Mouse (Mus musculus): ENCODE measurements around the gene Ccdc13. TPM values are rescaled to one million over a fixed set of nuclear protein-coding genes. Genes with fewer than 3 reads are reported as not detected.

Ccdc13 gene
- polyA plus RNA-seq, 1 experiment, result not detected

DNA sequence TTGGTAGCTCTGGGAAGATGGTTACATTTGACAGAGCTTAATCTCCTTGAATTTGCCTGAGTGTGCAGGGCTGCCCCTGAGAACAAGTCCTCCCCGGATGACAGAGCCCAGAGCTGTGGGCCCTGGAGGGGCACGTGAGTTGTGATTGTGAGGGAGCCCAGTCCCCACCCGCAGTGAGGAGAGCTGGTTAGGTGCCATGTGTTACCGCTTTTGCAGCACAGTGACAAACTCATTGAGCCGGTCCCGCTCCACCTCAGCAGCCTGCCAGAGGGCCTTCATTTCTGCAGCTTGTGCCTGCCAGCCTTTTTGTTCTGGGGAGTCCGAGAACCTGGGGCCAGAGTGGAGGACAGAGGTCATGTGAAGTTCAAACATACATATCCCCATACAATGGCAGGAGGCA is 31.3 kb downstream of the Ccdc13 start:
- WGBS, result 76% methylated on average over 7 of the region's 7 CpGs
- Histone ChIP-seq H3K27ac (ENCODE audit: control insufficient read depth, insufficient read depth, low read depth, low read length, poor library complexity) (no peak overlapping the region), H3K4me3 (replicated peaks; ENCODE audit: control insufficient read depth, low read depth, low read length) (no peak overlapping the region), H3K4me1 (ENCODE audit: control insufficient read depth, insufficient read depth, low read length) (no peaks in the 10 kb centered on the region)
- TF ChIP-seq POLR2A (IDR thresholded peaks at IDR 0.05; ENCODE audit: borderline replicate concordance, control insufficient read depth, low read depth, low read length) (no peak), CTCF (IDR thresholded peaks at IDR 0.05; ENCODE audit: control insufficient read depth, insufficient read depth, low read length) (no peak)

DNA sequence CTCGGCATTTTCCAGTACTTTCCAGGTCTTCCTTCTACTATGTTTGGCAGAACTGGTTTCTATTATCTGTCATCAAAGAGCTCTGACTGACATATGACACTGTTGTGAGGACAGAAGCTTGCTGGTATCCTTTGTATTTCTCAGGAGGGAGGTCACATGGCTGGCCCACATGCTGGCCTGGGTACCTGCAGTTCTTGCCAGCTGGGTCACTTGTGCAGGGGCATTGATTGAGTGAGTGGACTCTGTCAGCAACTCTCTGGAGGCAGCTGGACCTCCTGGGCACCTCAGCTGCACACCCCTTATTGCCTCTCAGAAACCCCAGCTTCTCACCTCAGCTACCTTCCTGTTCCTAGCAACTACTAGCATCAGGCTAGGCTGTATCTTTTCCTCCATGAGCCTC is 31.7 kb downstream of the Ccdc13 start:
- 89% methylated on average over 1 of the region's 1 CpGs for WGBS
- no peaks in the 10 kb centered on the region for H3K4me1 ChIP-seq (ENCODE audit: control insufficient read depth, insufficient read depth, low read length)
- TF ChIP-seq POLR2A (IDR thresholded peaks at IDR 0.05; ENCODE audit: borderline replicate concordance, control insufficient read depth, low read depth, low read length) (no peak), CTCF (IDR thresholded peaks at IDR 0.05; ENCODE audit: control insufficient read depth, insufficient read depth, low read length) (no peak)
- H3K27ac ChIP-seq (ENCODE audit: control insufficient read depth, insufficient read depth, low read depth, low read length, poor library complexity), result no peak overlapping the region
- no peak overlapping the region for H3K4me3 ChIP-seq (replicated peaks; ENCODE audit: control insufficient read depth, low read depth, low read length)

DNA sequence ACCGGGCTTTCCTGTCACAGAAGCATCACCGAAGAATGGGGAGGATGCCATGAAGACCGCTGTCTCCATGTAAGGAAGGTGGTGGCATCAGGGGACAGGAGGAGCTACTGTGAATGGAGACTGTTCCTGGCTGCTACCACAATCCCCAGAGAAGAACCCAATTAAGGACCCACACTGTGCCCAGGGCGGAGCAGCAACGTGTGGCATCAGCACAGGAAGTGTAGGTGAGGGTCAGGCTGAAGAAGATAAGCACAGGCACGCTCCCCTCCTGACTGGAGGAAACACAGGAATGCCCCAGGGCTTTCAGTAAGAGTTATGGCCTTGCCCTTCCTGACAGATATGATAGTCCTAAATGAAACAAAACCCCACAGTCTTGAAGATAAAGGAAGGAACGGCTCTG is 36.5 kb downstream of the Ccdc13 start:
- no peak overlapping the region for H3K27ac ChIP-seq (ENCODE audit: control insufficient read depth, insufficient read depth, low read depth, low read length, poor library complexity)
- 39% methylated on average over 7 of the region's 7 CpGs for WGBS
- H3K4me3 ChIP-seq (replicated peaks; ENCODE audit: control insufficient read depth, low read depth, low read length), result no peak overlapping the region
- H3K4me1 ChIP-seq (ENCODE audit: control insufficient read depth, insufficient read depth, low read length), result no peaks in the 10 kb centered on the region
- no peak for TF ChIP-seq POLR2A (IDR thresholded peaks at IDR 0.05; ENCODE audit: borderline replicate concordance, control insufficient read depth, low read depth, low read length)
- no peak for TF ChIP-seq CTCF (IDR thresholded peaks at IDR 0.05; ENCODE audit: control insufficient read depth, insufficient read depth, low read length)

DNA sequence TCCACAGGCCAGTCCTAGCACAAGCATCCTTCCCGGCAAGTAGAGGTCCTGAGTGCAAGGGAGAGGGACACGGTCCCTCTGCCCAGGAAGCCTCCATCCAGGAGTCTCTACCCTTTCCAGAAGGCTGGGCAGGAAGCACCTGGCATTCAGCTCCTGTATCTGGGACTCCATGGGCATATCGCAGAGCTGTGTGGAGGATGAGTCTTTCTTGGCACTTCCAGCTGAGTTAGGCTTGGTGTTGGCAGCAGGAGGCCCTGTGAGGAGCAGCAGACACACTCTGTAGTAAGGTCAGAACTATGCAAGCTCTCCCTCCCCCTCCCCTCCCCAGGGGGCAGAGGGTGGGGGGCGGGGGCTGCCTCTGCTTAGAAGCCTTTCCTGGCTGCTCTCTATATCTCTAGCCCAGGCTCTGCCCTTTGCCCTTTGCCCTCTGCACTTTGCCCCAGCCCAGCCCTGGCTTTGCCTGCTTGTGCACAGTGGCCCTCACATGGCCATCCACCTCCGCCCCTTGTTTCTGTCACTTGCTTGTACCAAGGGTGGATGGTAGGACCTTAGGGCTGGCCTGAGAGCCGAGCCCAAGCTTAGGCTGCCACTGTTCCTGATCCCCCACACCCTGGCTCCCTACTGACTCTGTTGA is 40.3 kb downstream of the Ccdc13 start:
- WGBS, result 78% methylated on average over 6 of the region's 6 CpGs
- no peak overlapping the region for H3K4me3 ChIP-seq (replicated peaks; ENCODE audit: control insufficient read depth, low read depth, low read length)
- H3K27ac ChIP-seq (ENCODE audit: control insufficient read depth, insufficient read depth, low read depth, low read length, poor library complexity), result no peak overlapping the region
- TF ChIP-seq CTCF (IDR thresholded peaks at IDR 0.05; ENCODE audit: control insufficient read depth, insufficient read depth, low read length), result no peak
- no peak for TF ChIP-seq POLR2A (IDR thresholded peaks at IDR 0.05; ENCODE audit: borderline replicate concordance, control insufficient read depth, low read depth, low read length)
- H3K4me1 ChIP-seq (ENCODE audit: control insufficient read depth, insufficient read depth, low read length), result no peaks in the 10 kb centered on the region

DNA sequence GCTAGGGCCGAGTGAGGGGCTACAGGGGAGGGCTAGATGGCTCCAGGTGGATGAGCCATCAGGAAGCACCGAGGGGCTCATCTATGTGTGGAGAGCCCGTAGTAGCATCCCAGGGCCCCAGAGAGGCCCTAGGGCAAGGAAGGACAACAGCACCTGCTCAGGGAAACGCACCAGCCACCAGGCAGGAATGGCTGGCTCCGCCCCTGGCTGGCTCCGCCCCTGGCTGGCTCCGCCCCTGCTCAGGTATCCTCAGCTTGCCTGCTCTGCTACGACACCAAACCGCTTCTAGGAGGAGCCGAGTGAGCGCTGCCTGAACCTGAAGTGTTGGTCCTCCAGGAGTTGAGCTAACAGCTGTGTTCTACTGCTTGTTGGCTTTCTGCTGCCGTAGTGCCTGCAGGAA is 41.5 kb downstream of the Ccdc13 start:
- WGBS, result 36% methylated on average over 12 of the region's 12 CpGs
- H3K4me3 ChIP-seq (replicated peaks; ENCODE audit: control insufficient read depth, low read depth, low read length), result no peak overlapping the region
- no peaks in the 10 kb centered on the region for H3K4me1 ChIP-seq (ENCODE audit: control insufficient read depth, insufficient read depth, low read length)
- no peak overlapping the region for H3K27ac ChIP-seq (ENCODE audit: control insufficient read depth, insufficient read depth, low read depth, low read length, poor library complexity)
- TF ChIP-seq POLR2A (IDR thresholded peaks at IDR 0.05; ENCODE audit: borderline replicate concordance, control insufficient read depth, low read depth, low read length) (no peak), CTCF (IDR thresholded peaks at IDR 0.05; ENCODE audit: control insufficient read depth, insufficient read depth, low read length) (no peak)

DNA sequence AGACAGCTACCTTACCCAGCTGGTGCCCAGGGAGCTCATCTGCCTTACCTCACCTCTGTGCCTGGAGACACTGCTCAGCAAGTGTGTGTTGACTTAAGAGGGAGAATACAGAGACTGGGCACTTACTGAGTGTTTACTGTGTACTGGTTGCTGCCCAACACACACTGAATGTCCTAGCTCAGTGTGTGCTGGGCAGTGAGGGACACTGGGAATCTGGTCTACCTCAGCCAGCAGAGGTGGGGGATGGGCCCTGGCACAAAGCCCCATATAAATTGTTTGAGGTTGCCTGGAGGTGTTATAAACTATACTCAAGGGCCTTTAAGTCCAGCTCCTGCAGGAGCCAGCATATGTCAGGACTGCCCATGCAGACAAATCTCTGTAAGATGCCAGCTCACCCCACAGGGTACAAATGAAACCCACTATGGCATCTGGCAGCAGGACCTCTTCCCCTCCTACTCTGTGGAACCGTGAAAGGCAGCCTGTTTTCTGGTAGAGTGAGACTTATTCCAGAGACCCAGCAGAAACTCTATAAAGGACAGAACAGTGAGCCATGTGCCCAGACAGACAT is 44.2 kb downstream of the Ccdc13 start:
- 37% methylated on average over 1 of the region's 1 CpGs for WGBS
- Histone ChIP-seq H3K4me3 (replicated peaks; ENCODE audit: control insufficient read depth, low read depth, low read length) (no peak overlapping the region), H3K27ac (ENCODE audit: control insufficient read depth, insufficient read depth, low read depth, low read length, poor library complexity) (no peak overlapping the region), H3K4me1 (ENCODE audit: control insufficient read depth, insufficient read depth, low read length) (no peaks in the 10 kb centered on the region)
- TF ChIP-seq CTCF (IDR thresholded peaks at IDR 0.05; ENCODE audit: control insufficient read depth, insufficient read depth, low read length), result no peak
- TF ChIP-seq POLR2A (IDR thresholded peaks at IDR 0.05; ENCODE audit: borderline replicate concordance, control insufficient read depth, low read depth, low read length), result no peak

DNA sequence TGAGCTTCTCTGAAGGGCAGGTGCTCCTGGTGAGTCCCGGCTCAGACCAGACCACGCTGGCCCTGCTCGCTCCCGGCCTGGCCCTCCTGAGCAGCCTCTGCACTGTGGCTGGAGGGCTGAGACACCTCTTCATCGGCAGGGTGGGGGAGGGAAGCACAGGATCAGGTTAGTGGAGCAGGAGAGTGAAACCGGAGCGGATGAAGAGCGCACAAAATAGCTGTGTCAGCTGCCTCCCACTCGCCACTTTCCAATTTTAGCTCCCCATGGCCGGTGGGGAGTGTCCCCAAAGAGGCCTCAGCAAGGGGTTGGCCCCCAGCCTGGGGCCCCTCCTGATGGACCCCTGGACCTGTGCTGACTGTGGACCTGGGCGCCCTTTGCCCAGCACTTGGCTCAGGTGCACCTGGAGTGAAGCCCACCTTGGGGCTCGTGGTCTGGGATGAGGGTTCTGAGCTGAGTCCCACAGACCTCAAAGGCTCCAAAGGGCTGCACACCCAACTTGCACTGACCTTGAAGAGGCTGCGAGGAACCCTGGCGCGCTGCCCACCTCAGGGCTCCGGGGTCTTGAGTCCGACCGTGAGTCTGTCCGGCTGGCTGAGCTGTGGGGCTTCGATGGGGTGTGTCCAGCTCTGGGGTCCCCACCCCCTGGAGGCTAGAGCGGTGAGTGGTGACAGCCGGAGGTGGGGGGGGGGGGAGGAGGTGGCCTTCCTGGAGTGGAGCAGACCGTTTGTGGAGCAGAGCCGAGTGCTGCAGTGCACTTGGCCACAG is 47.3 kb downstream of the Ccdc13 start, which contains the start of gene Hhatl:
Hhatl (minus strand) TSS at position 751 of the 765 bp plus-strand sequence.
- WGBS, result 51% methylated on average over 24 of the region's 24 CpGs
- H3K27ac ChIP-seq (ENCODE audit: control insufficient read depth, insufficient read depth, low read depth, low read length, poor library complexity), result no peak within 1 kb of the TSS
- no peak for TF ChIP-seq CTCF (IDR thresholded peaks at IDR 0.05; ENCODE audit: control insufficient read depth, insufficient read depth, low read length)
- no peak for TF ChIP-seq POLR2A (IDR thresholded peaks at IDR 0.05; ENCODE audit: borderline replicate concordance, control insufficient read depth, low read depth, low read length)
- no peak within 1 kb of the TSS for H3K4me3 ChIP-seq (replicated peaks; ENCODE audit: control insufficient read depth, low read depth, low read length)
- no peaks in the 10 kb centered on the region for H3K4me1 ChIP-seq (ENCODE audit: control insufficient read depth, insufficient read depth, low read length)

DNA sequence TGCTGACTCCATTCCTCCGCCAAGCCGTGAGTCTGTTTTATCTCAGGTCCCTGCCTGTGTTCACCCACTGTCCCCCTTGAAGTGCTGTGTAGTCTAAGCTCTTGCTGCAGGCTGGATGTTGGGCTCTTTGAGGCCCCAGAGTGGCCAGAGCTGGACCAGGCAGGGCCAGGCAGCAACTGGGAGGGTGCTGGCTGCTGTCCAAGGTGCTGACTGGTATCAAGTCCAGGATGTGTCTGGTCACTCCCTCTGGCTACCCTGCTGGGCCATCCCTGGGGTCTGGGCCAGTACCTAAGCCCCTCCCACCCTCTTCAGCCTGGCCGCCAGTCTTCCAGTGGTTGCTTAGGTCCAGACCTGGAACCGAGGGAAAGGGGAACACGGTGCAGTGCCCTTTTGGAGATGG is 48.1 kb downstream of the Ccdc13 start:
- 16% methylated on average over 5 of the region's 5 CpGs for WGBS
- no peak overlapping the region for H3K4me3 ChIP-seq (replicated peaks; ENCODE audit: control insufficient read depth, low read depth, low read length)
- no peak overlapping the region; the same call in 1 of the 2 replicates for H3K27ac ChIP-seq (ENCODE audit: control insufficient read depth, insufficient read depth, low read depth, low read length, poor library complexity)
- TF ChIP-seq POLR2A (IDR thresholded peaks at IDR 0.05; ENCODE audit: borderline replicate concordance, control insufficient read depth, low read depth, low read length), result no peak
- H3K4me1 ChIP-seq (ENCODE audit: control insufficient read depth, insufficient read depth, low read length), result no peaks in the 10 kb centered on the region

Data from bone marrow, adult 2 months (tissue).